Mouse (Mus musculus): ENCODE results near the gene Uspl1.

- TF ChIP-seq POLR2A (IDR thresholded peaks at IDR 0.05; ENCODE audit: control insufficient read depth, extremely low read depth, insufficient read depth, low read length, poor library complexity) (no peak), CTCF (IDR thresholded peaks at IDR 0.05; ENCODE audit: borderline replicate concordance, control insufficient read depth, extremely low read depth, insufficient read depth, low read length, poor library complexity) (no peak)
Measured at GRCm38 (mm10) chr5:149150882-149151281, 33.3 kb upstream of the Uspl1 start.
